Mouse (Mus musculus): ENCODE measurements around the gene Kdm2b. TPM values are rescaled to one million over a fixed set of nuclear protein-coding genes. Genes with fewer than 3 reads are reported as not detected.

Gene Kdm2b
- total RNA-seq, 1 experiment = 68.6 TPM

GRCm38 (mm10) chr5:122901179-122901578 is 88.4 kb downstream of the Kdm2b start:
- no peaks in the 10 kb centered on the region for H3K36me3 ChIP-seq (ENCODE audit: control insufficient read depth, insufficient read depth, low read length, poor library complexity, severe bottlenecking)
- TF ChIP-seq HCFC1 (IDR thresholded peaks at IDR 0.05; ENCODE audit: borderline replicate concordance, insufficient read depth, low read length) (no peak), ZC3H11A (IDR thresholded peaks at IDR 0.05; ENCODE audit: borderline replicate concordance, low read depth, low read length) (no peak), MAFK (IDR thresholded peaks at IDR 0.05; ENCODE audit: insufficient read depth, low read depth, low read length) (no peak), ZNF384 (IDR thresholded peaks at IDR 0.05; ENCODE audit: low read depth, low read length) (no peak), CHD2 (IDR thresholded peaks at IDR 0.05; ENCODE audit: low read depth, low read length) (no peak)
- H3K9ac ChIP-seq (ENCODE audit: insufficient read depth, low read depth, low read length, poor library complexity, severe bottlenecking) = no peak overlapping the region
- no peaks in the 10 kb centered on the region for H3K4me1 ChIP-seq (ENCODE audit: control insufficient read depth in 2 of 2, insufficient read depth in 2 of 2, low read length in 2 of 2, poor library complexity in 1 of 2)
- no peak for DNase-seq (ENCODE audit: low read depth, low spot score)
- no peaks in the 10 kb centered on the region for H3K9me3 ChIP-seq (ENCODE audit: control insufficient read depth, insufficient read depth, low read depth, low read length)
- in situ Hi-C loops (cut with MboI; ENCODE audit: low sequenced_read_pairs in 2 of 2, unreplicated experiment in 2 of 2) = no loop called here
- H3K27ac ChIP-seq (ENCODE audit: insufficient read depth, low read depth, low read length, poor library complexity, severe bottlenecking) = no peak overlapping the region
- H3K4me3 ChIP-seq (ENCODE audit: insufficient read depth in 1 of 2, low read depth in 1 of 2, low read length in 2 of 2, poor library complexity in 1 of 2, severe bottlenecking in 1 of 2) = no peak overlapping the region

GRCm38 (mm10) chr5:122900558-122901171 is 89.0 kb downstream of the Kdm2b start:
- peak overlapping the region; percentile 50 for H3K9ac ChIP-seq (ENCODE audit: insufficient read depth, low read depth, low read length, poor library complexity, severe bottlenecking)
- no peaks in the 10 kb centered on the region for H3K36me3 ChIP-seq (ENCODE audit: control insufficient read depth, insufficient read depth, low read length, poor library complexity, severe bottlenecking)
- no peaks in the 10 kb centered on the region for H3K4me1 ChIP-seq (ENCODE audit: control insufficient read depth in 2 of 2, insufficient read depth in 2 of 2, low read length in 2 of 2, poor library complexity in 1 of 2)
- TF ChIP-seq MAFK (IDR thresholded peaks at IDR 0.05; ENCODE audit: insufficient read depth, low read depth, low read length) (no peak), HCFC1 (IDR thresholded peaks at IDR 0.05; ENCODE audit: borderline replicate concordance, insufficient read depth, low read length) (no peak), ZC3H11A (IDR thresholded peaks at IDR 0.05; ENCODE audit: borderline replicate concordance, low read depth, low read length) (no peak)
- peak overlapping the region; percentile 72 to 99 for H3K4me3 ChIP-seq (ENCODE audit: insufficient read depth in 1 of 2, low read depth in 1 of 2, low read length in 2 of 2, poor library complexity in 1 of 2, severe bottlenecking in 1 of 2)
- no peak for DNase-seq (ENCODE audit: low read depth, low spot score)
- in situ Hi-C loops (cut with MboI; ENCODE audit: low sequenced_read_pairs in 2 of 2, unreplicated experiment in 2 of 2) = no loop called here
- H3K9me3 ChIP-seq (ENCODE audit: control insufficient read depth, insufficient read depth, low read depth, low read length) = no peaks in the 10 kb centered on the region
- H3K27ac ChIP-seq (ENCODE audit: insufficient read depth, low read depth, low read length, poor library complexity, severe bottlenecking) = no peak overlapping the region

- TF ChIP-seq ZNF384 (IDR thresholded peaks at IDR 0.05; ENCODE audit: low read depth, low read length) (no peak), MAFK (IDR thresholded peaks at IDR 0.05; ENCODE audit: insufficient read depth, low read depth, low read length) (no peak), ZC3H11A (IDR thresholded peaks at IDR 0.05; ENCODE audit: borderline replicate concordance, low read depth, low read length) (no peak), CHD2 (IDR thresholded peaks at IDR 0.05; ENCODE audit: low read depth, low read length) (no peak), HCFC1 (IDR thresholded peaks at IDR 0.05; ENCODE audit: borderline replicate concordance, insufficient read depth, low read length) (no peak)
- in situ Hi-C loops (cut with MboI; ENCODE audit: low sequenced_read_pairs in 2 of 2, unreplicated experiment in 2 of 2) = no loop called here
- peak; percentile 67 for DNase-seq (ENCODE audit: low read depth, low spot score)
- no peaks in the 10 kb centered on the region for H3K9me3 ChIP-seq (ENCODE audit: control insufficient read depth, insufficient read depth, low read depth, low read length)
- peak overlapping the region; percentile 72 to 99 for H3K4me3 ChIP-seq (ENCODE audit: insufficient read depth in 1 of 2, low read depth in 1 of 2, low read length in 2 of 2, poor library complexity in 1 of 2, severe bottlenecking in 1 of 2)
- H3K9ac ChIP-seq (ENCODE audit: insufficient read depth, low read depth, low read length, poor library complexity, severe bottlenecking) = peak overlapping the region; percentile 93
- no peak overlapping the region for H3K27ac ChIP-seq (ENCODE audit: insufficient read depth, low read depth, low read length, poor library complexity, severe bottlenecking)
- no peaks in the 10 kb centered on the region for H3K4me1 ChIP-seq (ENCODE audit: control insufficient read depth in 2 of 2, insufficient read depth in 2 of 2, low read length in 2 of 2, poor library complexity in 1 of 2)
- no peaks in the 10 kb centered on the region for H3K36me3 ChIP-seq (ENCODE audit: control insufficient read depth, insufficient read depth, low read length, poor library complexity, severe bottlenecking)
Measured at GRCm38 (mm10) chr5:122899777-122900557, 89.7 kb downstream of the Kdm2b start.

GRCm38 (mm10) chr5:122898963-122899776 is 90.5 kb downstream of the Kdm2b start:
- in situ Hi-C loops (cut with MboI; ENCODE audit: low sequenced_read_pairs in 2 of 2, unreplicated experiment in 2 of 2) = no loop called here
- Histone ChIP-seq H3K36me3 (ENCODE audit: control insufficient read depth, insufficient read depth, low read length, poor library complexity, severe bottlenecking) (no peaks in the 10 kb centered on the region), H3K4me3 (ENCODE audit: insufficient read depth in 1 of 2, low read depth in 1 of 2, low read length in 2 of 2, poor library complexity in 1 of 2, severe bottlenecking in 1 of 2) (peak overlapping the region; percentile 72 to 99), H3K9me3 (ENCODE audit: control insufficient read depth, insufficient read depth, low read depth, low read length) (no peaks in the 10 kb centered on the region), H3K4me1 (ENCODE audit: control insufficient read depth in 2 of 2, insufficient read depth in 2 of 2, low read length in 2 of 2, poor library complexity in 1 of 2) (no peaks in the 10 kb centered on the region), H3K27ac (ENCODE audit: insufficient read depth, low read depth, low read length, poor library complexity, severe bottlenecking) (no peak overlapping the region), H3K9ac (ENCODE audit: insufficient read depth, low read depth, low read length, poor library complexity, severe bottlenecking) (peak overlapping the region; percentile 93)
- no peak for DNase-seq (ENCODE audit: low read depth, low spot score)
- TF ChIP-seq ZNF384 (IDR thresholded peaks at IDR 0.05; ENCODE audit: low read depth, low read length) (no peak), HCFC1 (IDR thresholded peaks at IDR 0.05; ENCODE audit: borderline replicate concordance, insufficient read depth, low read length) (no peak)
